Mouse (Mus musculus) forebrain, embryonic 10.5 days (tissue): ENCODE data around the gene Nmral1. TPM values are rescaled to one million over a fixed set of nuclear protein-coding genes. Genes with fewer than 3 reads are reported as not detected.
"Not testable (repeated sequence)": the region's sequence is repeated elsewhere in the genome, so short reads cannot be mapped to it uniquely, and the experiment has no call there.

ENCODE experiments used
- DNase-seq: peaks from one replicate; pipeline ENCODE4 v3.0.0-alpha.2; 2017; ENCODE audit warnings: low spot score; ENCODE audit errors: extremely low spot score
- H3K27ac ChIP-seq: fragments of 300-500 bp; sonication (generic); 2 replicates; pipeline ENCODE4 v1.5.1; 2016; ENCODE audit warnings: mild to moderate bottlenecking
- H3K27me3 ChIP-seq: fragments of 300-500 bp; sonication (generic); 2 replicates; pipeline ENCODE4 v1.6.1; 2016; ENCODE audit warnings: mild to moderate bottlenecking; ENCODE audit not compliant: poor library complexity, severe bottlenecking
- H3K36me3 ChIP-seq: fragments of 300-500 bp; sonication (generic); replicated peaks from 2 replicates; pipeline ENCODE4 v1.6.1; 2016; ENCODE audit warnings: mild to moderate bottlenecking, moderate library complexity
- H3K4me1 ChIP-seq: fragments of 300-500 bp; sonication (generic); 2 replicates; pipeline ENCODE4 v1.6.1; 2016
- H3K4me3 ChIP-seq: fragments of 300-500 bp; sonication (generic); 2 replicates; pipeline ENCODE4 v1.5.1; 2016; ENCODE audit warnings: mild to moderate bottlenecking, moderate library complexity
- H3K9me3 ChIP-seq: fragments of 300-500 bp; sonication (generic); 2 replicates; pipeline ENCODE4 v1.6.1; 2016; ENCODE audit warnings: mild to moderate bottlenecking, moderate library complexity
- WGBS: fragments of 180-500 bp; shearing (Covaris S2); methylation state at CpG from one replicate; pipeline ENCODE4 v1.1.7; 2016; 5-methylcytosine and 5-hydroxymethylcytosine counted together
- polyA plus RNA-seq: library from polyadenylated mRNA; unstranded; fragments of >200 nt; fragmentation: Nextera tagmentation; extraction: Ambion mirVana; gene quantifications from 2 replicates; pipeline ENCODE4 v1.2.1, GENCODE M21; 2016

Gene Nmral1
- polyA plus RNA-seq = 243 and 248 TPM in 2 replicates

DNA sequence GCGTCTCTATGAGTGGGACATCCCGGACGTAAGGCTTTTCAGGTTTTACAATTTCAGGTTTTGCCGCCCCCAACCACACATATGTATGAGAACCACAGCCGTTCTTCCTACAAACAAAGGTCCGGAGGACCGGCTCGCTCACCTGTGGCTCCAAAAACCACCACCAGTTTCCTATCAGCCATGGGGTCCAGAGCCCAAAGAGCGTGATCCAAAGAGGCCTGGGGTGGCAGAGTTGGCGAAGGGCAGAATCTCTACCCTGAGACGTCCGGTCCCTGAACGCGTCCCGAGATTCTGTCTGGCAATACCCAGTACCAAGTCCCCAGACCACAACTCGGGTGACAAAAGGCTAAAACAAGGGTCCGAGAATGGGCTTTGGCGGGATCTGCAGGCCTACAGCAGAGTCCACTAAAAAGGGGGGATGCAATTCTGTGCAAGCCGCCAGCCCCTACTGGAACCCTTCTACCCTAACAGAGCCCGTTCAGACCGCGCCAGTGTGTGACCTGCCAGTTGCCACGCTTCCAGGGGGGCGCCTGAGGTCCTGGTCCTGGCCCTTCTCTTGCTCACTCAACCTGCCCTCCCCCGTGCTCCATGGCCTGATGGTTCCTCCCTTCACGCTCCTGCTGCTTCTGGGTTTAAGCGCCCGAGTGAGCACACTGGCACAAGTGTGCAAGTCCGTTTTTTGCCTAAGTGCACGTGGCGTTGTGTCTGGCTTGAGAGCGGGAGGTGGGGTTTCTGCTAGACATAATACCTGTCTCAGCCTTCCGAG lies at the start of gene Nmral1:
Nmral1 (minus strand) TSS at position 604 of the 766 bp plus-strand sequence.
- peaks cover 19% of the 10 kb centered on the region for H3K4me1 ChIP-seq
- H3K27me3 ChIP-seq = no peaks in the 10 kb centered on the region
- peaks cover 31% of the 10 kb centered on the region for H3K36me3 ChIP-seq
- H3K27ac ChIP-seq = peak within 1 kb of the TSS; percentile 99
- peak within 1 kb of the TSS; percentile 69 for H3K4me3 ChIP-seq
- 12% methylated on average over 33 of the region's 33 CpGs for WGBS
- H3K9me3 ChIP-seq = no peaks in the 10 kb centered on the region
- DNase-seq = peak; percentile 84

- H3K36me3 ChIP-seq = peaks cover 81% of the 10 kb centered on the region
- H3K4me3 ChIP-seq = no peak overlapping the region
- WGBS = 91% methylated on average over 5 of the region's 5 CpGs
- H3K27me3 ChIP-seq = no peaks in the 10 kb centered on the region
- no peak overlapping the region for H3K27ac ChIP-seq
- no peak for DNase-seq
- H3K9me3 ChIP-seq = no peaks in the 10 kb centered on the region
- no peaks in the 10 kb centered on the region for H3K4me1 ChIP-seq
These were observed 49.6 kb upstream of the Nmral1 start for GRCm38 (mm10) chr16:4768719-4769118.

DNA sequence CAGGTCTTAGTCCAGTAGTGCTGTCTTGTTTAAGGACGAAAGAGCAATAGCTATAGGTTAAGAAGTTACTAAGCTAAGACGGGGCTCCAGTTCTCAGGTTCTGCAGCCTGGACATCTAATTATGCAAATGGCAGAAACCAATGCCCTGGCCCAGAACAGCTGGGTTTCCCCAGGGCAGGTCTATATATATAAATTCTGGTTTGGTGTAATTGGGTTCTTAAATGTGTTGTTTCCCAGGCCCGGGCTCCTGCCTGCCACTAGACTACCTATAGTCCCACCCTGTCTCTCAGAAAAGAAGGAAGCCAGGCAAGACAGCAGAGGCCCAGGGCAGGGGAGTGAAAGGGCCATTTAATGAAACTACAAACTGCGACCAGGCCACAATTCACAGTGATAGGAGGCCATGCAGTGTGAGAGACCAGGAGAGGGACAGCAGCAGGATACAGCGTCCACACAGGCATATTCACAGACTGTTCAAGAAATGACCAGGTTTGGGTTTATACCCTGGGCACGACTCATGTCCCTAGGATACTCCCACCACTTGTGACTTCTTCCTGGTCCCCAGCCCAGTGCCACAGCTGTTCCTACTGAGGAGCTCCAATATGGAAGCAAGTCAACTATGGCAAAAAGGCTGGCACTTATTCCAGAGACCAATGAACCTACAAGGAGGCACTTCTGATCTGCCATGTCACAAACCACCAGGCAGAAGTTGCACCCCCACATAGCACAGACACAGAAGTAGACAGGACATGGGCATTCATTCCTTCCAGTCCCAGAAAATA lies 48.0 kb upstream of the Nmral1 start:
- DNase-seq = no peak
- WGBS = 90% methylated on average over 6 of the region's 6 CpGs
- H3K9me3 ChIP-seq = no peaks in the 10 kb centered on the region
- no peak overlapping the region for H3K4me3 ChIP-seq
- H3K36me3 ChIP-seq = peaks cover 79% of the 10 kb centered on the region
- H3K27me3 ChIP-seq = no peaks in the 10 kb centered on the region
- no peak overlapping the region for H3K27ac ChIP-seq
- H3K4me1 ChIP-seq = no peaks in the 10 kb centered on the region

DNA sequence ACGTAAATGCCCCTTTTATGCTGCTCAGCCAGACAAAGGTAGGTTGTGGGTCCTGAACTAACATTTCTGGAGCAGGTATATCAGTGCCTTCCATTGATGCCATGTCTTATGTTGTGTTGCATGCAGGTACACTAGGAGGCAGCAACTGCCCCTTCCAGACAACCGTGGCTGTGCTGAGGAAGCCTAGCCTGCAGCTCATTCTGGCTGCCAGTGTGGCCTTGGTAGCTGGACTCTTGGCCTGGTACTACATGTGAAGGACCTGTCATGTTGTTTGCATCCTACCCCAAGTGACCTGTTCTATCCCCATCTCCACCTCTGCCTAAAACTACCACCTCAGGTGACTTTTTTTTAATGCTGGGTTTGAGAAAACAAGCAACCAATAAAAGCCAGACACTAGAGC lies 46.7 kb upstream of the Nmral1 start:
- no peak overlapping the region for H3K4me3 ChIP-seq
- no peaks in the 10 kb centered on the region for H3K9me3 ChIP-seq
- DNase-seq = no peak
- peaks cover 78% of the 10 kb centered on the region for H3K36me3 ChIP-seq
- no peak overlapping the region for H3K27ac ChIP-seq
- 87% methylated on average over 2 of the region's 2 CpGs for WGBS
- no peaks in the 10 kb centered on the region for H3K27me3 ChIP-seq
- H3K4me1 ChIP-seq = no peaks in the 10 kb centered on the region

GRCm38 (mm10) chr16:4763276-4763675 lies 44.1 kb upstream of the Nmral1 start:
- 46% methylated on average over 2 of the region's 2 CpGs for WGBS
- Histone ChIP-seq H3K27me3 (no peaks in the 10 kb centered on the region), H3K36me3 (peaks cover 53% of the 10 kb centered on the region), H3K27ac (no peak overlapping the region), H3K4me3 (no peak overlapping the region), H3K9me3 (no peaks in the 10 kb centered on the region), H3K4me1 (no peaks in the 10 kb centered on the region)
- no peak for DNase-seq

- Histone ChIP-seq H3K9me3 (no peaks in the 10 kb centered on the region), H3K27ac (no peak overlapping the region), H3K4me1 (0 out of 2 replicates have a peak, but pooled peaks cover under 1% of the 10 kb centered on the region), H3K4me3 (no peak overlapping the region), H3K36me3 (peaks cover 45% of the 10 kb centered on the region), H3K27me3 (no peaks in the 10 kb centered on the region)
- WGBS = 95% methylated on average over 4 of the region's 4 CpGs
- DNase-seq = no peak
These were observed 43.3 kb upstream of the Nmral1 start for GRCm38 (mm10) chr16:4762437-4762836.

DNA sequence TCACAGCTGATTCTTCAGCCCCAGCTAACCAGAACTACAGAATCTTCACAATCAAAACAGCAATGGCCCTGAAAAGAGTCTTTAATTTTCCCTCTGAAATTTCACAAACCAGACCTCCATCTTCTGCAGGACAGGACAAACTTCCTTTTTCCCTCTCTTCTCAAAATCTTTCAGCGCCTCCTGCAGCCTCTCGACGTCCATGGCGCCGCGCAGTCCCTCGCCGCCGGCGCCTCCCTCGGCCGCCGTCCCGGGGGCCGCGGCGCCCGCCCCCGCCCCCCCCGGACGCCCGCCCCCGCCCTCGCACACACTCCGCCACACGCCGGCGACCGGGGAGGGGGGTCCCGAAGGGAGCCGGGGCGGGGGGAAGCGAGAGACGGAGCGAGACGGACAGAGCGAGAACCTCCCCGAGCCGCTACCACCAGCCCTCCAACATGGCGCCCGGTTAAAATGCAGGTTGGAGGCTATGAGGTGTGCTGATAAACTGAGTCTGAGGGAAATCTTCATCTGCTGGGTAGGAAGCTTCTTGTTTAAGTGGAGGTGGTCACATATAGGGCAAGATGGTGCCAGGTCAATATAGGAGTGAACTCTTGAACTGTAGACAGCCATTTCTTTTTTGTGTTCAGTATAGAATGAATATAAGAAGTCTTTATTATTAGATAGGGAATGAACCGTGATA lies 37.6 kb upstream of the Nmral1 start:
- Histone ChIP-seq H3K4me3 (peak overlapping the region; percentile 51), H3K27ac (peak overlapping the region; percentile 81)
- 3% methylated on average over 42 of the region's 42 CpGs for WGBS
- H3K27me3 ChIP-seq, H3K9me3 ChIP-seq, DNase-seq, H3K36me3 ChIP-seq, H3K4me1 ChIP-seq: not testable (repeated sequence)

GRCm38 (mm10) chr16:4754045-4754444 lies 34.9 kb upstream of the Nmral1 start:
- DNase-seq = no peak
- WGBS = 93% methylated on average over 3 of the region's 3 CpGs

GRCm38 (mm10) chr16:4752155-4752554 lies 33.0 kb upstream of the Nmral1 start:
- WGBS = 93% methylated on average over 3 of the region's 3 CpGs
- peaks cover 11% of the 10 kb centered on the region for H3K36me3 ChIP-seq
- no peak overlapping the region for H3K4me3 ChIP-seq
- no peak for DNase-seq
- no peaks in the 10 kb centered on the region for H3K27me3 ChIP-seq
- H3K9me3 ChIP-seq = peaks cover 3% of the 10 kb centered on the region; the same call in 1 of the 2 replicates
- peaks cover 3% of the 10 kb centered on the region; the same call in 1 of the 2 replicates for H3K4me1 ChIP-seq
- H3K27ac ChIP-seq = no peak overlapping the region

More at GRCm38 (mm10) chr16:4754045-4754444, 34.9 kb upstream of the Nmral1 start:
- H3K4me3 ChIP-seq = no peak overlapping the region
- peaks cover 3% of the 10 kb centered on the region; the same call in 1 of the 2 replicates for H3K9me3 ChIP-seq
- peaks cover 11% of the 10 kb centered on the region for H3K36me3 ChIP-seq
- no peaks in the 10 kb centered on the region for H3K27me3 ChIP-seq
- H3K4me1 ChIP-seq = peaks cover 6% of the 10 kb centered on the region; the same call in 1 of the 2 replicates
- no peak overlapping the region for H3K27ac ChIP-seq

GRCm38 (mm10) chr16:4742186-4742585 lies 23.0 kb upstream of the Nmral1 start:
- H3K4me1 ChIP-seq = no peaks in the 10 kb centered on the region
- 95% methylated on average over 1 of the region's 1 CpGs for WGBS
- H3K27me3 ChIP-seq = no peaks in the 10 kb centered on the region
- H3K9me3 ChIP-seq = peaks cover 8% of the 10 kb centered on the region
- H3K4me3 ChIP-seq = no peak overlapping the region
- no peak overlapping the region for H3K27ac ChIP-seq
- peaks cover 25% of the 10 kb centered on the region for H3K36me3 ChIP-seq
- no peak for DNase-seq

GRCm38 (mm10) chr16:4739994-4740393 lies 20.8 kb upstream of the Nmral1 start:
- Histone ChIP-seq H3K4me3 (no peak overlapping the region), H3K27me3 (no peaks in the 10 kb centered on the region), H3K36me3 (peaks cover 33% of the 10 kb centered on the region), H3K9me3 (peaks cover 8% of the 10 kb centered on the region), H3K4me1 (no peaks in the 10 kb centered on the region), H3K27ac (no peak overlapping the region)
- no peak for DNase-seq
- 83% methylated on average over 2 of the region's 2 CpGs for WGBS

DNA sequence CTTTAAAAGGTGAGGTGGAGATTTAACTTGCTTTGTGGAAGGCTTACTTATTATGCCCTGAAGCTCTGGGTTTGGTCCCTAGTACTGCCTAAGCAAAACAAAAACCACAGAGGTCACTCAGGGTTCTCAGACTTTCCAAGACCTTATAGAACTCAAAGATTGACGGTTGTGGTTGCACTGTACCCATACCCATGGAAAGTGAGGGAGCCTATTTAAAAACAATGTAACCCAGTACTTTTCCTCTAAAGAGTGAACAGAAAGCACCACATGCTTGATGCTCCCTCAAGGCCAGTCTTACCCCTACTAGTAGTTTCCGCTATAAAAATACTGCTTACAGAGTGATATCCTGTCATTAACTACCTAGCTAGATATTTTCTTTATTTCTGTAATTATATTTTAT lies 17.1 kb upstream of the Nmral1 start:
- Histone ChIP-seq H3K27me3 (no peaks in the 10 kb centered on the region), H3K4me1 (no peaks in the 10 kb centered on the region), H3K27ac (no peak overlapping the region), H3K36me3 (peaks cover 24% of the 10 kb centered on the region), H3K4me3 (no peak overlapping the region), H3K9me3 (no peaks in the 10 kb centered on the region)
- DNase-seq = no peak
- 91% methylated on average over 2 of the region's 2 CpGs for WGBS
